Mouse (Mus musculus) heart, postnatal 10 days (tissue): ENCODE measurements around the gene Lgals9. TPM values are rescaled to one million over a fixed set of nuclear protein-coding genes. Genes with fewer than 3 reads are reported as not detected.

Experiments used
- DNase-seq, 2 experiments: peaks; one replicate each; pipeline ENCODE4 v3.0.0; 2021
- intact Hi-C: fragments of 180-260 bp; cut with DNase I; formaldehyde crosslinking; loops from one replicate; pipeline ENCODE4 v1.15.1; 2025
- total RNA-seq, 2 experiments: library from RNA; stranded (reverse); gene quantifications; 2 replicates each; pipeline ENCODE4 v1.2.3; 2021

The Lgals9 gene
- total RNA-seq: 10 to 100 TPM; 49.5 to 50.5 TPM

GRCm38 (mm10) chr11:78984483-78985177, at the start of gene Lgals9:
Gene Lgals9, minus strand, starts transcription at chr11:78984946.
- peak; percentile 87 for DNase-seq
- intact Hi-C loops: loop anchor here (2.0 kb wide), 1 partner anchor 16 kb away; no protein-coding TSS in a partner anchor

GRCm38 (mm10) chr11:79033636-79034035, 48.9 kb upstream of the Lgals9 start:
- no peak for DNase-seq
- intact Hi-C loops: no loop called here

GRCm38 (mm10) chr11:79033021-79033420, 48.3 kb upstream of the Lgals9 start:
- no peak for DNase-seq
- intact Hi-C loops: no loop called here

- intact Hi-C loops: loop anchor here (2.0 kb wide), 3 partner anchors 33 to 259 kb away; no protein-coding TSS in a partner anchor
- DNase-seq: no peak
Measured at GRCm38 (mm10) chr11:79031452-79031746, 46.7 kb upstream of the Lgals9 start.

GRCm38 (mm10) chr11:79030570-79031451, 46.1 kb upstream of the Lgals9 start:
- intact Hi-C loops: loop anchor here (1.0 to 2.0 kb wide), 5 partner anchors 34 to 260 kb away; partner anchors contain the start of gene Ksr1

GRCm38 (mm10) chr11:79023751-79024150, 39.0 kb upstream of the Lgals9 start:
- DNase-seq: no peak
- intact Hi-C loops: loop anchor here (10.0 kb wide), 1 partner anchor 371 kb away; no protein-coding TSS in a partner anchor

More at GRCm38 (mm10) chr11:79030570-79031451, 46.1 kb upstream of the Lgals9 start:
- DNase-seq: peak; percentile 89 to 95

- peak; percentile 59 to 66 for DNase-seq
Measured at GRCm38 (mm10) chr11:79023342-79023741, 38.6 kb upstream of the Lgals9 start.

GRCm38 (mm10) chr11:79022836-79023235, 38.1 kb upstream of the Lgals9 start:
- intact Hi-C loops: loop anchor here (10.0 kb wide), 1 partner anchor 372 kb away; no protein-coding TSS in a partner anchor
- DNase-seq: no peak

More at GRCm38 (mm10) chr11:79023342-79023741, 38.6 kb upstream of the Lgals9 start:
- intact Hi-C loops: loop anchor here (10.0 kb wide), 1 partner anchor 371 kb away; no protein-coding TSS in a partner anchor

- intact Hi-C loops: loop anchor here (10.0 kb wide), 1 partner anchor 374 kb away; no protein-coding TSS in a partner anchor
- no peak for DNase-seq
Measured at GRCm38 (mm10) chr11:79020535-79021045, 35.8 kb upstream of the Lgals9 start.

GRCm38 (mm10) chr11:79019839-79020534, 35.2 kb upstream of the Lgals9 start:
- intact Hi-C loops: loop anchor here (2.0 to 10.0 kb wide), 2 partner anchors 53 to 375 kb away; no protein-coding TSS in a partner anchor
- peak in 1 of 2 experiments; percentile 56 for DNase-seq

- peak; percentile 74 to 89 for DNase-seq
- intact Hi-C loops: loop anchor here (2.0 kb wide), 1 partner anchor 52 kb away; no protein-coding TSS in a partner anchor
Measured at GRCm38 (mm10) chr11:79018954-79019704, 34.4 kb upstream of the Lgals9 start.

- intact Hi-C loops: no loop called here
- DNase-seq: no peak
Measured at GRCm38 (mm10) chr11:79017161-79017606, 32.4 kb upstream of the Lgals9 start.

- intact Hi-C loops: no loop called here
- DNase-seq: no peak
Measured at GRCm38 (mm10) chr11:79016236-79016635, 31.5 kb upstream of the Lgals9 start.

- intact Hi-C loops: no loop called here
Measured at GRCm38 (mm10) chr11:79015660-79016215, 31.0 kb upstream of the Lgals9 start.

GRCm38 (mm10) chr11:79014602-79015325, 30.0 kb upstream of the Lgals9 start:
- DNase-seq: no peak
- intact Hi-C loops: no loop called here

More at GRCm38 (mm10) chr11:79015660-79016215, 31.0 kb upstream of the Lgals9 start:
- DNase-seq: no peak

- intact Hi-C loops: no loop called here
- DNase-seq: peak in 1 of 2 experiments; percentile 44
Measured at GRCm38 (mm10) chr11:79013806-79014205, 29.1 kb upstream of the Lgals9 start.

- intact Hi-C loops: no loop called here
Measured at GRCm38 (mm10) chr11:79013056-79013455, 28.3 kb upstream of the Lgals9 start.

GRCm38 (mm10) chr11:79012529-79012928, 27.8 kb upstream of the Lgals9 start:
- DNase-seq: no peak
- intact Hi-C loops: no loop called here

More at GRCm38 (mm10) chr11:79013056-79013455, 28.3 kb upstream of the Lgals9 start:
- DNase-seq: no peak
